Mouse (Mus musculus) retina, postnatal 1 day (tissue): Measurements from ENCODE around the gene Olfr1301.

Experiments used
- DNase-seq: peaks from one replicate; pipeline ENCODE4 v3.0.0-alpha.2; 2012

Olfr1301 gene

DNA sequence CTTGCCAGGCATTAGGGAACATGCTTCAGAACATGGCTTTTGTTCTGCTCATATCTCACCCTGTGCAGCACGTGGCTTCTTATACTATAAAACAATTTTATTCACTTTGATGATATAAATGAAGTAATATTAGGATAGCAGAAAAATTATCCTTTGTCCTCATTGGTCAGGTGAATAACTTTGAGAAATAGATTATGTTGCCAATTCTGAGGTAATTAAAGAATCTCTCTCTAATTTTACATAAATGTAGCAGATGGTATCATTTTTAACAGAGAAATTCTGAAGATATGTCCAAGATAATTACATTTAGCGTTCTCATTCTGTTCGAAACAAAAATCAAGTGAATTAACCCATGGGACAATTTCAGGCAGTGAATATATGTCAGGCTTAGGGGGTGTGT, at the start of gene Olfr1301:
Gene Olfr1301 (plus strand): TSS at position 301 of the 400 bp plus-strand sequence.
- no peak for DNase-seq

DNA sequence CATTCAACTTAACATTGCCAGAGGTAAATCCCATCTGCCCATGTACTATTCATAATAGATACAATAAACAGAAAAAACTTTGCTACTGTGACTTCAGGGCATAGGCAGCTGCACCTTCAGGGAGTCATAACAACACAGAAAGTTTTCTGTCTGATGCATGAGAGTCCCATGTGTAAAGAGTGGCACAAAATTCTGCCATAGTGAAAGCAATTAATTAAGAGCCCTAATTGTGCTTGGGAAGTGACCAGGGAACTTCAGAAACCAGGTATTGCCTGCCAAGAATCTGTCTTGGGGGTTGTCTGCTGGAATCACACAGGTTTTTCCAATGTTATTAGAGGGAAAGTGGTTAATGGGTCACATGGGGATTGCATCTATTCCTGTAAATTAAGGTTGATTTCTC, 24.1 kb upstream of the Olfr1301 start:
- DNase-seq: no peak

DNA sequence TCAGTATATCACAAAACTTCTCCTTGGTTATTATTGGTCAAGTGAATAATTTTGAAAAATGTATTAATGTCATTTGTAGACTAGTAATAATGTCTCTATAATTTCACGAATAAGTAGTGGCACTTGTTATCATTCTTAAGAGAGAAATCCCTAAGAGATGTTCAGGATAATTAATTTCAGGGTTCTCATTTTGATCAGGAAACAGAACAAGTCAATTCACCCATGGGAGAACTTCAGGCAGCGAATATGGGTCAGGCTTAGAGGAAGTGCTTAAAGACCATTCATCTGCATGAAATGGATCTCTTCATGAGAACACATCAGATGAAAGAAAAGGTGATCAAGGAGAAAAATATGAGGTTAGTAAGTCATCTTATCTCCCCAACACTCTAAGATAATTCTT, 26.3 kb downstream of the Olfr1301 start, which contains the start of gene Olfr1302:
Gene Olfr1302 (plus strand): TSS at position 301 of the 400 bp plus-strand sequence.
- no peak for DNase-seq
